Mouse (Mus musculus) cortical plate, adult 2 months (tissue): ENCODE data around the gene Mcm9. TPM values are rescaled to one million over a fixed set of nuclear protein-coding genes. Genes with fewer than 3 reads are reported as not detected.
"Not testable (repeated sequence)": the region's sequence is repeated elsewhere in the genome, so short reads cannot be mapped to it uniquely, and the experiment has no call there.

Source experiments
- H3K27ac ChIP-seq: fragments of 200-500 bp; 2 replicates; pipeline ENCODE4 v1.5.1; 2012; ENCODE audit warnings: low read length, control low read depth, inconsistent platforms; ENCODE audit not compliant: insufficient read depth
- H3K4me1 ChIP-seq: fragments of 200-500 bp; 2 replicates; pipeline ENCODE4 v1.6.1; 2011; ENCODE audit warnings: low read length; ENCODE audit not compliant: control insufficient read depth, insufficient read depth
- H3K4me3 ChIP-seq: fragments of 200-500 bp; 2 replicates; pipeline ENCODE4 v1.5.1; 2011; ENCODE audit warnings: mild to moderate bottlenecking, low read length, control low read depth; ENCODE audit not compliant: insufficient read depth
- CTCF ChIP-seq: fragments of 200-500 bp; IDR thresholded peaks from 2 replicates; pipeline ENCODE4 v1.5.1; 2011; ENCODE audit warnings: mild to moderate bottlenecking, control low read depth, low read length; ENCODE audit not compliant: insufficient read depth; ENCODE audit errors: extremely low read depth
- POLR2A ChIP-seq: fragments of 200-500 bp; IDR thresholded peaks from 2 replicates; pipeline ENCODE4 v1.6.1; 2011; ENCODE audit warnings: mild to moderate bottlenecking, low read length, control low read depth; ENCODE audit not compliant: insufficient read depth; ENCODE audit errors: extremely low read depth
- polyA plus RNA-seq: library from polyadenylated mRNA; depleted of rRNA; stranded (reverse); fragments of >200 nt; gene quantifications from 2 replicates; pipeline ENCODE4 v1.2.3, GENCODE M21; 2012; rRNA removed

The Mcm9 gene
- polyA plus RNA-seq = 3.8 TPM in 2 replicates

GRCm38 (mm10) chr10:53630339-53630738 lies at the start of gene Mcm9:
TSS of gene Mcm9 (minus strand) at chr10:53630439.
- H3K27ac ChIP-seq = peak within 1 kb of the TSS; percentile 62
- H3K4me3 ChIP-seq = peak within 1 kb of the TSS; percentile 81
- H3K4me1 ChIP-seq = not testable (repeated sequence)

GRCm38 (mm10) chr10:53661788-53662187 lies 31.5 kb upstream of the Mcm9 start:
- no peaks in the 10 kb centered on the region for H3K4me1 ChIP-seq
- H3K27ac ChIP-seq = no peak overlapping the region

GRCm38 (mm10) chr10:53654239-53654638 lies 24.0 kb upstream of the Mcm9 start:
- not testable (repeated sequence) for H3K27ac ChIP-seq, H3K4me1 ChIP-seq, H3K4me3 ChIP-seq

More at GRCm38 (mm10) chr10:53661788-53662187, 31.5 kb upstream of the Mcm9 start:
- no peak for TF ChIP-seq CTCF
- TF ChIP-seq POLR2A = no peak
- no peak overlapping the region for H3K4me3 ChIP-seq

- Histone ChIP-seq H3K4me3 (no peak overlapping the region), H3K4me1 (no peaks in the 10 kb centered on the region), H3K27ac (no peak overlapping the region)
- no peak for TF ChIP-seq CTCF
- no peak for TF ChIP-seq POLR2A
Measured at GRCm38 (mm10) chr10:53650683-53651082, 20.4 kb upstream of the Mcm9 start.

DNA sequence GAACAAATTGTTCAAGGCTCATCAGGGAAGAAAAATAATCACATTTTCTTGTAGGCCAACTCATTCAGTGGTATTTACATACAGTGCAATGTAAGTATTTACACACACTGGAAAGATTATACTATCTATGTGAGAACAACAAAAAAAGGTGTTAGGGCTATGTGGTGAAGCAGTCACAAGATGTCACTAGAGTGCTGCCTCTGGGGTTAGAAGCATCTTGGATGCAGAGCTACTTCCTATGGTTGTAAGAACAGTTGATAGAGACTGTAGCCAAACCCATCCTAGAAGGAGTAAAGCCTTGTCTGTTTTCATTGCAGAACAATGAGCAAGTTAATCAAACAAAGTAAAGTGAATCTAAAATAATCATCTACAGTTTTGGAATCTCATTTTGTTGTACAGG lies 11.3 kb upstream of the Mcm9 start:
- TF ChIP-seq CTCF (peak; percentile 76), POLR2A (no peak)
- Histone ChIP-seq H3K27ac (no peak overlapping the region), H3K4me1 (no peaks in the 10 kb centered on the region), H3K4me3 (no peak overlapping the region)

- H3K4me3 ChIP-seq = no peak overlapping the region
- TF ChIP-seq POLR2A (no peak), CTCF (no peak)
- no peaks in the 10 kb centered on the region for H3K4me1 ChIP-seq
Measured at GRCm38 (mm10) chr10:53635246-53635971, 5.2 kb upstream of the Mcm9 start.

DNA sequence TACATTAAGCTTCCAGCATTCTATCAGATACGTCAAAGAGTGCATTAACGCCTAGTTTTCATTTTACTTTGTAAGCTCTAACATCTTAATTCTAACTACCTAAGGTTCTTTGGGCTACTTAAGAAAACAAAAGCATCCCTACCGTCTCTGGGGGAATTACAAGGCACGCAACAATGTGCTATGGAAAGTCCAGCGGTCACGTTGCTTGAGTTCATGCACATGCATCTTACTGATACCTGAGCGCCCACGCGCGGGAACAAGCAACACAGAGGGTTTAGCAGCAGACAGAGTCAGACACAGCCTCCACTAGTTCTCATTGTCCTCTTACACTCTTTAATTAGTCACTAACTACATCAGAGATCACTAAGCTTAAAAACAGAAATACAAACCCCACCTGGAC lies 3.9 kb upstream of the Mcm9 start:
- TF ChIP-seq POLR2A (no peak), CTCF (no peak)
- Histone ChIP-seq H3K27ac (no peak overlapping the region), H3K4me3 (no peak overlapping the region)

More at GRCm38 (mm10) chr10:53635246-53635971, 5.2 kb upstream of the Mcm9 start:
- no peak overlapping the region for H3K27ac ChIP-seq

DNA sequence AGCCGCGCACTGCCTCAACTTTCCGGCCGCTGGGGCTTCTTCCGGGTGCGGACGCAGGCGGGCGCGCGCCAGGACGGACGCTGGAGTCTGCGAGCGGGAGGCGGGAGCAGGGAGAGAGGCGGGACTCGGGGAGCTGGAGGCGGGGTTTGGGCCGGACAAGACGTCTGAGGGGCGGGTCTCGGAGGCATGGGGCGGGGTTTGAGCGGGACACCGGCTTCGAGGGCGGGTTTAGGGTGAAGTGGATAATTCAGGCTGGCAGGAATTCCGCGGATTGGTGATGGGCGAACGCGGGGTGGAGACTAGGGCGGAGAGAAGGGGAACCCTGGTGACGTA lies 355 bp downstream of the Mcm9 start:
- Histone ChIP-seq H3K27ac (peak overlapping the region; percentile 62; the same call in 1 of the 2 replicates), H3K4me3 (peak overlapping the region; percentile 81), H3K4me1 (no peaks in the 10 kb centered on the region)
- TF ChIP-seq POLR2A (no peak; the same call in 1 of the 2 replicates), CTCF (no peak)

More for the DNA sequence above, 3.9 kb upstream of the Mcm9 start:
- H3K4me1 ChIP-seq = no peaks in the 10 kb centered on the region

DNA sequence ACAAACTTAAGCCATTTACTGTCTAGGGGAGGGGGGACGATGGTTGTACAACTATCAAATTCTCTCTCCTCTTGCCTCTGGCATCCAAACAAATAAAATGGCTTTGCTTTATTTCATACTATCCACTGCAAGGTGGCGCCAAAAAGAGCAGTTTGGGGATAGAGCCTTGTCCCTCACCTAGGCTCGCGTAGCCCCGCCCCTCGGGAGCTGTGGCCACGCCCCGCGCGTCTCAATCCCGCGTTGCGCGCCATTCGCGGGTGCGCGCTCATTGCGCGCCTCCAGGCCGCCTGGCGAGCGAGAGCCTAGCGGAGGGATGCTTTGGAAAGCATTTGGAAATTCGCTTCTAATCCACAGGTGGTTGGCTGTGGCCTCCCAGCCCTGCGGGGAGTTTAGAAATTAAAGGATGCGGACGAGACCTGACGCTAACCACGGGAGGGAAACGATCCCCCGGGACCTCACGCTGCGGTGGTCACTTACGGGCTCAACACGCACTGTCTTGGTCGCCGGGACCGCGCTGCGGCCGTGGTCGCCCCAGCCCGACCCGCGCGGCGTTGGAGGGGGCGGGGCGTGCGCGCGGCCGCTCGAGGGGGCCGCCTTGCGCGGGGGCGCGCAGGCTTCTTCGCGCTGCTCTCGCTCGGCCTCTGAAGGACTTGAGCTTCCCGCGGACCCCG lies 857 bp downstream of the Mcm9 start:
- TF ChIP-seq POLR2A (peak; percentile 55; the same call in 1 of the 2 replicates), CTCF (no peak)
- H3K4me3 ChIP-seq = peak overlapping the region; percentile 81

More for the DNA sequence above, 857 bp downstream of the Mcm9 start:
- Histone ChIP-seq H3K4me1 (no peaks in the 10 kb centered on the region), H3K27ac (peak overlapping the region; percentile 62)
